Mouse (Mus musculus) embryonic fibroblast, embryonic 13.5 days (primary cell): Measurements from ENCODE around the gene A630001G21Rik.

ENCODE experiments used
- CTCF ChIP-seq: IDR thresholded peaks from 2 replicates; pipeline ENCODE4 v1.5.1; 2011; ENCODE audit warnings: mild to moderate bottlenecking, control low read depth, low read length, moderate library complexity, borderline replicate concordance; ENCODE audit not compliant: insufficient read depth
- POLR2A ChIP-seq: IDR thresholded peaks from 2 replicates; pipeline ENCODE4 v1.6.1; 2011; ENCODE audit warnings: low read depth, mild to moderate bottlenecking, control low read depth, low read length, moderate library complexity

GRCm38 (mm10) chr1:85758231-85758968 lies 20.0 kb downstream of the A630001G21Rik start:
- TF ChIP-seq CTCF (no peak), POLR2A (no peak)
